Mouse (Mus musculus): ENCODE results near the gene Pgam1.
A peak's percentile ranks its signal among the peaks of the same experiment; 100 is the strongest.
"Not testable (repeated sequence)": the region's sequence is repeated elsewhere in the genome, so short reads cannot be mapped to it uniquely, and the experiment has no call there.

Gene Pgam1

GRCm38 (mm10) chr19:41911178-41912073, at the start of gene Pgam1:
Pgam1 (plus strand) TSS chr19:41911923.
- peak; percentile 94 to 97 for DNase-seq (ENCODE audit: low spot score in 2 of 2)

DNA sequence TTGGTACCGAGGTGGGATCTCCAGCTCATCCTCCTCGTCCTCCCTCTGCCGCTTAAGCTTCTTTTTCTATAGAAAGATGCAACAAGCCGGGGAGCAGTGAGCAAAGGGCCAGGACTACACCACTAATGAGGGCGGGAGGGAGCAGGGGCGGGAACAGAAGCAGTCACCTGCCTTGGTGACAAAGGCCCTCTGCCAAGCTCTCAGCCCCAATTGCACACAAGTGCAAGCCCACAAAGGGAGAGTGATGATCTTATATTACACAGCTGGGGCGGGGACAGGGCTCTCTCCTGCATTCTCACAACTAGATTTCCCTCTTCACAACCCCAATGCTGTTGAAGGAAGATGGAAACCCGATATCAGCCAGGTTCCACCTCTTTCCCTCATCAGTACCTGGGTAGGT, 45.0 kb upstream of the Pgam1 start:
- no peak for DNase-seq (ENCODE audit: low spot score in 2 of 2)

DNA sequence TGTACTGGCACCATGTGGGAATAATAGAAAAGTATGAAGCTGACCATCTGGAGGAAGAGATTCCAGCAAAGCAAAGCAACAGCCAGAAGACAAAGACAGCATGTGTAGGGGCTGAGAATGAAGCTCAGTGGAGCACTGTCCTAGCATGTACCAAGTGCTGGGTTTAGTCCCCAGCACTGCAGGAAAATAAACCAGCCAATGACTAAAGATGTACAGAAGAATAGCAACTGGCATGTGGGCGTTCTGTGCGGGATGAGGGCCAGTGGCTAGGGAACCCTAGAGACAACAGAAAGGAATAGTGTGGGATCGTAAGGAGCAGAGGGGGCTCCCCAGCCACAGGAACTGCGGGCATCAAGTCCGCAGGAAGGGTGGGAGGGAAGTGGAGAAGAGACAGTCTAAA, 42.4 kb upstream of the Pgam1 start:
- DNase-seq (ENCODE audit: low spot score in 2 of 2) = no peak

DNA sequence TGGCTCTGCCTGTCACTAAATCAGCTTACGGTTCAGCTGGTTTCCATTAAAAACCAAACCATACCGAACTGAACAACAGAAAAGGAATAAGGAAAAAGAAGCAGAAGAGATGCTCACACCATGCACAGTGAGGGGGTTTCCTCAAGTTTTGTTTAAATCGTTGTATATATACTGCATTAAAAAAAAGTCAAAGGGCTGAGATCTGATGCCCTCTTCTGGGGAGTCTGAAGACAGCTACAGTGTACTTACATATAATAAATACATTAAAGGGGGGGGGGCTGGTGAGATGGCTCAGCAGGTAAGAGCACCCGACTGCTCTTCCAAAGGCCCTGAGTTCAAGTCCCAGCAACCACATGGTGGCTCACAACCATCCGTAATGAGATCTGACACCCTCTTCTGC, 41.8 kb upstream of the Pgam1 start:
- not testable (repeated sequence) for DNase-seq (ENCODE audit: low spot score in 2 of 2)

GRCm38 (mm10) chr19:41872285-41872684, 39.4 kb upstream of the Pgam1 start:
- DNase-seq (ENCODE audit: low spot score in 2 of 2) = no peak

GRCm38 (mm10) chr19:41874356-41874755, 37.4 kb upstream of the Pgam1 start:
- no peak for DNase-seq (ENCODE audit: low spot score in 2 of 2)

DNA sequence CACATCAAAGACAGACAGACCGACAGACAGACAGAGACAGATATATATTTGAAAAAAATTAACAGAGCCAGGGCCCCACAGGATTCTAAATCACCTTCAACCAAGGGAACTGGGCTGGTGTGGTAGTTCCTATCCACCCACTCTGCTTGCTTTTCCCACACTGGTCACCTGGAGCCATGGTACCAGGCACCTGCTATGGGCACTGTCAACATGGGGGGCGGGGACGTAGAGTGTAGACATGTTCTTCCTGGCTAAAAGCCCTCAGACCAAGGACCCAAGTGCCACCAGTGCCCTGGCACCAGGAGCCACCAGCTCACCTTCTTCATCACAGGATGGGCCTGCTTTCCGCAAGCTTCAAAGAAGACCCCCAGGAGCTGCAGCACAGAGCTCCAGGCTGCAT, 29.9 kb upstream of the Pgam1 start:
- DNase-seq (ENCODE audit: low spot score in 2 of 2) = no peak

DNA sequence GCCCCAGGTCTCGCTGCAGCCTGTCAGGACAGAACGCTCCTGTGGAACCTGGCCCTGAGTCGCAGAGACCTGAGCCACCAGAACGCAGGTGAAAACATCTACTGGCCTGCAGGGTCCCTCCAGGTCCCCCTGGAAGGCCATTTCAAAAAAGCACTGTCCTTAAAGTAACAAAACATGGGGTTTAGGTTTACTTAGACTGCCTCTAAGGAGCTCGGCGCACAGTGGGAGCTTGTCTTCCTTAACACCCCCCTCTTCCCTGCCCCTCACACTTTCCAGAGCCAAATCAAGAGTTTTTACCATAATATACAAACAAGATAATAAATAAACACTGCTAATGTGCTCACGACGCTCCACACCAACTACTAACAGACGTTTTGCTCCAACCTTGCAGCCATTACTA, 27.8 kb upstream of the Pgam1 start:
- DNase-seq (ENCODE audit: low spot score in 2 of 2) = no peak

- DNase-seq (ENCODE audit: low spot score in 2 of 2) = no peak
Observed at GRCm38 (mm10) chr19:41888191-41888590, 23.5 kb upstream of the Pgam1 start.

- DNase-seq (ENCODE audit: low spot score in 2 of 2) = no peak
Observed at GRCm38 (mm10) chr19:41894959-41895358, 16.8 kb upstream of the Pgam1 start.

DNA sequence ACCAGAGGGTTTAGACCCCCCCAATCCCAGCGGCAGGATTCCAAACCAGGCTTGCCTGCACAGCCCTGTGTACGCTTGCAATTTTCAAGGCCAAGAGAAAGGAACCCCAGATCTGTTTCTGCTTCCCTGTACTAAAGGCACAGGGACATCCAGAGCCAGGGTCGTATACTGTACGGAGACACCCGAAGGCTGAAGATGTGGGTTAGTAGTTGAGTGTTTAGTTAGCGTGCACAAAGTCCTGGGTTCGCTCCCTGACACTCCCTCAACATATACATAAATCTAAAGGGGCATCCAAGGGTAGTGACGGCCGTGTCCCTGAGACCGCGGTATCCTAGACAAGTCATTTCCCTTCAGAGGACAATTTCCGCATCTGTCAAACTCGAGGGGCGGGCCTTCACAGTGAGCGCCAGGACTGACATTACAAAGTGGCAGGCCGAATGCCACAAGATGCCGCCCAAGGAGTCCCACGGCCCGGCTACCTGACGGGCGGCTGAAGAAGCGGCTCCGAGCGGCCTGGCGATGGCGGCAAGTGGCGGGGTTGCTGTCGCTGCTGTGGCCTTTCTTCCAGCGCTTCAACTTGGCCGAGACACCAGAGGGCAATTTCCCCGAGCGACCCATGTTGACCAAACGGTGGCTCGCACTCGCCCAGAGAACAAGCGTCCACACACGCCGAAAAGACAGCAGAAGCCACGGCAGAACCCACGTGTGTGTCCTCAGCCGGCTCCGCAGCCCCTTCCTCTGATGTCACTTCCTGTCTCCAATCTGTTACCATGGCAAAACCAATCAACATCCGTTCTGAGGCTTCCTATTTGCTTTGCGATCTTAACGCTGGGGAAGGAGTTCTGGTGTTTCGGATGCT, 16.0 kb upstream of the Pgam1 start, which contains the start of gene Rrp12:
TSS of gene Rrp12 (minus strand) at position 714 of the 859 bp plus-strand sequence.
- peak; percentile 31 to 63 for DNase-seq (ENCODE audit: low spot score in 2 of 2)

- DNase-seq (ENCODE audit: low spot score in 2 of 2) = no peak
Observed at GRCm38 (mm10) chr19:41896319-41896711, 15.4 kb upstream of the Pgam1 start.

- DNase-seq (ENCODE audit: low spot score in 2 of 2) = peak in 1 of 2 experiments; percentile 9
Observed at GRCm38 (mm10) chr19:41898860-41899259, 12.9 kb upstream of the Pgam1 start.

DNA sequence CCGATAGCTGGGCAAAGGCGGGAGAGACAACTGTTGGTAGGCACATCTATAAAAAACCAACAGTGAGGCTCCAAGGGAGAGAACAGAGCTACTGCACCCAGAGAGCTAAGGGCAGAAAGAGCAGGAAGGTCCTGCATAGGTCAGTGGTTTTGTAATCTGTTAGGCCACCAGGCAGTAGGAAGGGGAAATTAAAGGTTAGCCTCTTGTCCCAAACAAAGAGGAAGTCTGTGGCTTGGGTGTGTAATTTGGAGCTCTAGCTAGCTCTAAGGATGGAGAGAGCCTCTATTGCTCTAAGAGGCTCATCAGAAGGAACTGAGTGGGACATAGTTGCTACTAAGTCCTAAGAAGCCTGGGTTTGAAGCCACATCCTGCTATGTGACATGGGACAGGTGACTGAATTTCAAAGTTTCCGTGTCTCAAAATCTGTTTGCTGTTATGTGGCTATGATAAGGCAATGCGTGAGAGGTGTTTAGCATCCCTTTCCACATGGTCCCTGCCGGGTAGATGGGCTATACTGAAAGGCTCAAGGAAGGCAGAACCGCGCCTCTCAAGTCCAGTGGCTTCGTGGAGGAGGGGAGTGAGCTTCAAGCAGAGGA, 11.1 kb upstream of the Pgam1 start:
- no peak for DNase-seq (ENCODE audit: low spot score in 2 of 2)

GRCm38 (mm10) chr19:41901696-41902095, 10.0 kb upstream of the Pgam1 start:
- no peak for DNase-seq (ENCODE audit: low spot score in 2 of 2)

DNA sequence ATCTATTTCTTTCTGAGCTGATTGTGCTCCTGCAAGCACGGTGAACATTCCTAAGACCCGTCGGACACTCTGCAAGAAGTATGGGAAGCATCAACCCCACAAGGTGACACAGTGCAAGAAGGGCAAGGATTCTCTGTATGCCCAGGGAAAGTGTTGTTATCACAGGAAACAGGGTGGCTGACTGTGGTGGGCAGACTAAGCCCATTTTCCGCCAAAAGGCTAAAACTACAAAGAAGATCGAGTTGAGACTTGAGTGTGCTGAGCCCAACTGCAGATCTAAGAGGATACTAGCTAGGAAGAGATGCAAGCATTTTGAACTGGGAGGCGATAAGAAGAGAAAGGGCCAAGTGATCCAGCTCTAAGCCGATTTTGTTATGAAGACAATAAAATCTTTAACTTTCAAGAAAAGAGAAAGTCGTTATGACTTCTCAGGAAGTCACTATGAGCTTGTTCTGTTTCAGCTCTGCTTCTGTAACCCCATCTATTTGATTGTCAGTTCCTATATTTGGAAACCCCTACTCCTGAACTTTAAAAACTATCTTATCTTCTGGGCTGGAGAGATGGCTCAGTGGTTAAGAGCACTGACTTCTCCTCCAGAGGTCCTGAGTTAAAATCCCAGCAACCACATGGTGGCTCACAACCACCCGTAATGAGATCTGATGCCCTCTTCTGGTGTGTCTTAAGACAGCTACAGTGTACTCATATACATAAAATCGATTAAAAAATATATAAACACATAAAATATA, 8.7 kb upstream of the Pgam1 start:
- no peak for DNase-seq (ENCODE audit: low spot score in 2 of 2)

GRCm38 (mm10) chr19:41905246-41905645, 6.5 kb upstream of the Pgam1 start:
- DNase-seq (ENCODE audit: low spot score in 2 of 2) = no peak

DNA sequence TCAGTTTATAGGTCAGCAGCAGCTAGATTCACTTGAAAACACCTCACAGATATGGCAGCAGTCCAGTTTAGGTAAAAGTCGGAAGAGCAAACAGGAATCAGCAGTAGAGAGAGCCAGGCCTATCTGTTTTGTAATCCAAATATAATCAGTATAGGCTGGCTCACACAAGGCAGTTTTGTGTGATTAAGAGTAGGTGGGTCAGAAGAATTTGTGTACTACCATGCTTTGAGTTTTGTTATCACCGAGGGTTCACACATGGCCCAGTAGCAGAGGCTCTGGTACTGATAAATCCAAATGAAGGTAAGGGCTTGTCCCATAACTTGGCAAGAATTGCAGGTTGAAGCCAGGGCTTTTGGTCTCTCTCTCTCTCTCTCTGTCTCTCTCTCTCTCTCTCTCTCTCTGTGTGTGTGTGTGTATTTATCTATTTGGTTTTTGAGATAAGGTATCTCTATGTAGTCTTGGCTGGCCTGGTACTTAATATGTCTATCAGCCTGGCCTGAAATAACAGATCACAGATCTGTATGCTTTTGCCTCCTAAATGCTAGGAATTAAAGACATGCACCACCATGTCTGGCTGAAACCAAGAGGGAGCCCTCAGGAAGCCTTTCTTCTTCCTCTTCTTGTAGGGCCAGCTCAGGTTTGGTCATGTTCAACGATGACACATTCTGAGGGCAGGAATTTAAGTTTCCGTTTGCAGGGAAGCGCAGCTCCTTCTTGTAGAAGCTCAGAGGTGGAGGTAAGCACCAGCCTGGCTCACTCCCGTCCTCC, 5.2 kb upstream of the Pgam1 start:
- DNase-seq (ENCODE audit: low spot score in 2 of 2) = no peak

GRCm38 (mm10) chr19:41907079-41907760, 4.5 kb upstream of the Pgam1 start:
- DNase-seq (ENCODE audit: low spot score in 2 of 2) = no peak

- DNase-seq (ENCODE audit: low spot score in 2 of 2) = no peak
Observed at GRCm38 (mm10) chr19:41908736-41909135, 3.0 kb upstream of the Pgam1 start.
